Mouse (Mus musculus) layer of hippocampus, adult 18-20 months (tissue): ENCODE data around the gene Ccrl2. TPM values are rescaled to one million over a fixed set of nuclear protein-coding genes. Genes with fewer than 3 reads are reported as not detected.

Experiments
- total RNA-seq, 2 experiments: library from RNA; stranded (reverse); gene quantifications; 2 replicates each; pipeline ENCODE4 v1.2.3; 2021

Gene Ccrl2
- total RNA-seq, 2 experiments from 2014 or later, result 0.58 to 1.4 TPM

Other genes with a start within 250 kb of the Ccrl2 start
- gene Prss44, start 243.5 kb downstream of the Ccrl2 start, total RNA-seq, result not detected
- under 1 TPM in 1 of 2 experiments, not detected in 1; 0.33 TPM for gene Prss43, start 230.8 kb downstream of the Ccrl2 start, total RNA-seq
- under 1 TPM in 1 of 2 experiments, not detected in 1; 0.35 TPM for gene Prss45, start 222.9 kb downstream of the Ccrl2 start, total RNA-seq
- gene Prss46, start 213.0 kb downstream of the Ccrl2 start, total RNA-seq, result not detected
- 1 to 10 TPM; 1.6 to 2.1 TPM for gene Prss50, start 199.6 kb downstream of the Ccrl2 start, total RNA-seq
- gene Als2cl, start 177.6 kb downstream of the Ccrl2 start, total RNA-seq, result 1 to 10 TPM; 7.7 to 8.4 TPM
- 1 to 10 TPM; 1.7 to 1.9 TPM for gene Tmie, start 177.4 kb downstream of the Ccrl2 start, total RNA-seq
- not detected for gene Fam240a, start 140.7 kb downstream of the Ccrl2 start, total RNA-seq
- 1 to 10 TPM in 1 of 2 experiments, under 1 TPM in 1; 0.18 to 1.1 TPM for gene Tdgf1, start 111.4 kb downstream of the Ccrl2 start, total RNA-seq
- gene Lrrc2, start 106.0 kb downstream of the Ccrl2 start, total RNA-seq, result 1 to 10 TPM; 1.1 to 3.1 TPM
- under 1 TPM; 0.15 to 0.40 TPM for gene Rtp3, start 66.9 kb downstream of the Ccrl2 start, total RNA-seq
- not detected for gene Ltf, start 38.2 kb downstream of the Ccrl2 start, total RNA-seq
- gene Lrrfip2, start 60.1 kb upstream of the Ccrl2 start, total RNA-seq, result 10 to 100 TPM; 35.5 to 38.7 TPM
- gene Mlh1, start 214.3 kb upstream of the Ccrl2 start, total RNA-seq, result 10 to 100 TPM; 10.6 to 16.7 TPM
- 10 to 100 TPM; 79.6 to 80.9 TPM for gene Epm2aip1, start 214.4 kb upstream of the Ccrl2 start, total RNA-seq